Mouse (Mus musculus) lung, adult 18-20 months (tissue): ENCODE results near the gene Capn7.

Experiments used
- DNase-seq, 2 experiments: peaks; one replicate each; pipeline ENCODE4 v3.0.0; 2022; ENCODE audit warnings: mixed read lengths in 2 of 2

Capn7 gene

DNA sequence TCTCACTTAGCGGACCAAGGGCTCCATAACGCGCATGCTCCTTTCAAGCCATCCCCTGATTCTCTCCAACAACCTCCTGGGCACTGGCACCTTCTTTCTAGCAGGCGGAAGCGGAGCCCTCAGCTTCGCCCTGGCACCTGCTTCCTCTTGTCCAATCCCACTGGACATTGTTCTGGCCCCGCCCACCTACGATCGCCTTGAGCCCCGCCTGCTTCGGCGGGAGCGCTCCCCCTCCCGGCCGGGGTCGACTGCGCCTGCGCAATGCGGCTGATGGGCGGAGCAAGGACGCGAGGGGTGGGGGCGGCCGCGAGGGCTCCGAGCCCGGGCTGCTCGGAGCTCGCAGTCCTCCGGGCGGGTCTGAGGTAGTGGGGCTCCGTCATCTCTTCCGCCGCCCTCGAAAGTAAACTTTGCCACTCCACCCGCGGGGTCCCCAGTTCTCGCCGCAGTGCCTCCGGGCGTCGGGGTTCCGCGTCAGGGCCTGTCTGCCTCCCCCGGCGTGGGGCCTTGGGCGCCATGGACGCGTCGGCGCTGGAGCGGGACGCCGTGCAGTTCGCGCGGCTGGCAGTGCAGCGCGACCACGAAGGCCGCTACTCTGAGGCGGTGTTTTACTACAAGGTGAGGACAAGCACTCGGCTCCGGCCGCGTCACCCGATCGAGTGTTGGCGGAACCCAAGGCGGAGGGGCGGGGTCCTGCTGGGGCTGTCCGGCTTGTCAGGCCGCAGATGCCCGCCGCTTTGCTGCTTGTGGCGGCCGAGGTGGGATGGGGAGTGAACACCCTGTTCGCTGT lies at the start of gene Capn7:
Gene Capn7, plus strand, starts transcription at position 270 of the 787 bp plus-strand sequence.
- DNase-seq: peak; percentile 97 to 98

DNA sequence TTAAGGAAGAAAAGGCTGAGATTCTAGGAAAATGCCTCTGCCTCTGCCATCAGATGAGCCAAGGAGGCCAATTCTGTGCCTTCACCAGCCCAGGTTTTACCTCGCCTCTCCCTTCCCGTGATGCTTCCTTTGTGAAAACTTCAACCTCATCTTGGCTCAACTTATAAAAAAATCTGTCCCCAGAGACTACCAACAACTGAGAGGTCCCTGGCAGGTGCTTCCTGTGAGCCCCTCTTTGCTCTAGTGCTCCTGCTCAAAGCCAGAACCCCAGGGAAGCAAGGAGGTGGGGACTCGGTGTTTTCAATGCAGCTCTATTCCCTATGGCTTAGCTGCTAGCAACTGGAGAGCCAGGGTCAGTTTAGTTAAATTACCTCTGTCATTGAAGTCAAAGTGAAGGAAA lies 23.2 kb upstream of the Capn7 start:
- no peak for DNase-seq

DNA sequence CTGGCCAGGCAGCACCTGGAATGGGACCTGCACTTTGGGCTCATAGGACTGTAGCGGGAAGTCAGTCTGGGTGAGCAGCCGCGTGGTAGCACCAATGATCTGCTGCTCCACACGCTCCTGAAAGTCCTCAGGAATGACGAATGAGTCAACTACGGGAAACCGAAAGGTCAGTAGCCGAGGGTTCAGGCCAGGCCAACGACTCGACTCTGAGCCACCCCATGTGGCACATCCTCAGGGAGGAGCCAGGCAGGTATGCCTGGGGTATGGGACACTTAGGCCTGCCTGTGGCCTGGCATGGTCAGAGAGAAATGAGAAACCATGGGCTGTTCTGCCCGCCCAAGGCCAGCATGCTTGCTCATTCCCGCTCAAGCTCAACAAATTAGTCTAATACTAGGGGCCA lies 19.8 kb upstream of the Capn7 start:
- DNase-seq: no peak

DNA sequence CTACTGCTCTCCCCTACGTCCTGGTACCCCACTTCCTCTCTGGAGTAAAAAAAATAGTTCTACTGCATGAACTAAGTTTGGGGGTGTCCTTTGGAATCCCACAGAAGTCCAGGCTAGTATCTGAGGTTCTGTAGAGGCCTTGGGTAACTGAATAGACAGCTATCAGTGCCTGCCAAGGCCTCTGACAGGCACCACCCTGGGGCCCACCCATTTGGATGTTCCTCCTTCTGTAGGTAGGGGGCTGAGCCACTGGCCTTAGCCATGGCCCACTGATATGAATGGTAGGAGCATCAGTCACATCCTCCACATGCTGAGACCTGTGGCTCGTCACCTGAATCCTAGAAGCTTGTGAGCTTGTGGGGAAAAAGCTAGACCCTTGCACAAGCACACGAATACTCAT lies 18.7 kb upstream of the Capn7 start:
- no peak for DNase-seq

DNA sequence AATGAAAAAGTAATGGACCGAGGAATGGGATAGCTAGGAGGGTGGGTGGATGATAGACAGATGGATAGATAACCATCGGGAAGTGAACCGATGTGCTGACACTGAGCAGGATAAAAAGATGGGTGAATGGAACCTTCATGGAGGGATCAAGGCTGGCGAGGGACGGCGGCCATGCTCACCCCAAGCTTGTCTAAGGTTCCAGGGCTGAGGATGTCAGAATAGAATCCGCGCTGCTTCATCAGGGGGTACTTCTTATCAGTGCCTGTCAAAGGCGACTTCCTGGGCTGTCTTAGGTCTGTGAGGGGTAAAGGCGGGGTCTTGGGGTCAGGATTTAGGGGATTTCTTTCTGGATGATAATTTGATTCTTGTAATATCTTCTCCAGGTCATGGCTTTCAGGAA lies 16.9 kb upstream of the Capn7 start:
- DNase-seq: no peak

DNA sequence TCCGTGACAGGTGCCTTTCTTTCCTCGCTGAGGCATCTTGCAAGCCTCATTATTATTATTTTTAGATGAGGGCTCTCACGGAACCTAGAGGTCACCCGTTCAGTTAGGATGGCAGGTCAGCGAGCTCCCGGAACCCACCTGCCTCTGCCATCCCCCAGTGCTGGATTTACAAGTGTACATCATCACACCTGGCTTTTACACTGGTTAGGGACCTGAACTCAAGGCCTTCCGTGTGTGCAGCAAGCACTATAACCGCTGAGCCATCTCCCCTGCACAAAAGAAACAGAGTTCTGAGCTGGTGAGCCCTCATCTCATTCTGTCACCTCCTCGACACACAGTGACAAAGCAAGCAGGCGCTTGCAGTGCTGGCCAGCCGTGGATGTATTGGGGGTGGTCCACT lies 15.3 kb upstream of the Capn7 start:
- DNase-seq: no peak

DNA sequence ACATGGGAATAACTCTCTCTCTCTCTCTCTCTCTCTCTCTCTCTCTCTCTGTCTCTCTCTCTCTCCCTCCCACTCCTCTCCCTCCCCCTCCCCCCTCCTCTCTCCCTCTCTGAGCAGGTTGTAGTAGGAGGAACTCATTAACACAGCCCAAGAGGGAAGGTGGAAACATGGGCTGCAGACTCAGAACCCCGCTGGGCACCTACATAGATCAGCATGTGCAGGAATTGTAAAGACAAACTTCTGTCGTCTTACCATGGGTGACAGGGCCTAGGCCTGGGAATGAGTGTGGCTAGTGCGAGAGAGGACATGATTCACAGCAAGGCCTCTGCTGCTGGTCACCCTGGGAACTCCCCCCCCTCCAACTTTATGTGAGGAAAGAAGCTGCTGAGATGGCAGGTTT lies 14.2 kb upstream of the Capn7 start:
- DNase-seq: no peak

DNA sequence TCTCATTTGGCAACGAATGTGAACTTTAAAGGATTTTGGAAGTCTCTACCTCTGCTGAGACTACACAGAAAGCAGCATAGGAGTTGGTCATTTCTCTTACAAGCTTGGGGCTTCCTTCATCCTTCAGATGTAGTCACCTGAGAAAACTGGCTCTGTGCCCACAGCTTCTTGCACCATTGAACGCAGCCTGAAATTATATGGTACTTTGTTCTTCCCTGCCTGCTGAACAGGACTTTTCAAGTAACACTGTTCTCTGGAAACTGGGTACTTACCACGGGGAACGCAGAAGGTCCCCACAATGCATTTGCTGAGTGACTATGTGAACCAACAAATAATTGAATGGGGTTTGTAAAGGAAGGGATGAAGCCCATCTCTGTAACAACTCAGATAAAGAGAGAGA lies 13.2 kb upstream of the Capn7 start:
- no peak for DNase-seq

DNA sequence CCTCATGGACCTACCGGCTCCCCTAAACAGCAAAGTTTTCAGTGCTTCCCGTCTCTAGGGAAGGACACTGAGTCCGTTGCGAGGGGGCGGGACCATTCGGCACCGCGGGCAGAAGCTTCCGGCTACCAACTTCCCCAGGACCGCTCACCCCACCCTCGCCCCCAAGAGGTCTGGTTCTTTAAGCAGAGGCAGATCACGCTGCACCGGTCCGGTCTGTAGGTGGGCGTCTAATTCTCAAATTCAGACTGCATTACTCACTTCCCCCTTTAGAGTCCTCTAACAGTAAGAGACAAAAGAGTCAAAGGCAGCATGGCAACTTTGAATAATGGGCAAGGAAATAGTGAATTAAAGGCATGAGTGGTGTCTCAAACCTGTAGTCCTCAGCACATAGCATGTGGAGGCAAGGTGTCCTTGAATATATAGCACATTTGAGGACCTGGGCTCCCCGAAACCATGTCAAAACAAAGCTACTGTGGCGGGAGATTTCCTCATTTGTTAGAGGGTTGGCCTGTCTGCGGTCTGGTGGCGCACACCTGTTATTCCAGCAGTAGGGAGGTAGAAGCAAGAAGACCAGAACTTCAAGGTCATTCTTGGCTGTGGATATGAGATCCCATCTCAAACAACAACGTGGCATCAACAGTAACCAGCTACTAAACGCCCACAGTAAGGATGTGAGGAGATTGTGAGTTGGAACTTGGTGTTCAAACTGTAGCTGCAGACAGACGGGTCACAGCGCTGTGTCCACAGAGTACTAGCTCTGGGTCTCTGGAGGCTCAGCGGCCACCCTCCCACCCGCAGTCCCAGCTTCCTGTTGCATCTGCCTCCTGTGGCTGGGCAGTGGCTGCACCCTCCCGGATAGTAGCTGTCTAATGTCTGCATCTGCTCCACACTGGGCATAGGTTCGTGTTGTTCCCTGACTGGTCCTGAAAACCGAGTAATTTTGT lies 12.3 kb upstream of the Capn7 start, which contains the start of gene Dnah1:
Gene Dnah1, minus strand, starts transcription at position 48 of the 944 bp plus-strand sequence.
- peak; percentile 66 to 73 for DNase-seq

DNA sequence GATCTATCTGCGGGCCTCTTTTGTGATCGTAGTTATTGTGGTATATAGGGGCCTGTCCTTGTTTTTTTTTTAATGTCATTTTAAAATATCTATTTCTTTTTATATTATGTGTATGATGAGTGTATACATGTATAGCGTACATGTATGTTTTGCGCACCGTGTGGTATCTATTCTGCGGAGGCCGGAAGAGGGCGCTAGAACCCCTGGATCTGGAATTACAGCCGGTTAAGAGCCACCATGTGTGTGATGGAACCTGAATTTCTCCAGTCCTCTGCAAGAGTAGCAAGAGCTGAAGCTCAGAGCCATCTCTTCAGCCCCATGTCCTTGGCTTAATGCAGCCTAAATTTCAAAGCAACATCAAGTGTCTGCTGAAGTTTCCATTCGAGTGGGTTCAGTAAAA lies 11.6 kb upstream of the Capn7 start:
- DNase-seq: no peak

DNA sequence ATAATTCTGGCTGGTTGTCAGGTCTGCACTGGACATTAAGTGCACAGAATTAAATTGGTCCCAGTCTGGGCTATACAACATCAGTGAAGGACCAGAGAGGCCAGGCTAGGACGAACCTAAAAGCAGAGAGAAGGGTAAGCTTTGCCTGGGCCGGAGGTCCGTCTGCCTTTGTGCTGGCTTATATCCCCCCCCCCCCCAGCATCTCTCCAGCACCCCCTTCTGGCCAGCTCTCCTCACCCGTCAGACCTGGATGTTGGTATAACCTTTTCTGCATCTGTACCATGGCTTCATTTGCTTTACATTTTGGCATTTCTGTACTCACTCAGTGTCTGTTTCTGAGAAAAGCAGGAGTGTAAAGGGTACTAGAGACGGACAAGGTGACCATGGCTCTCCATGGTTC lies 10.9 kb upstream of the Capn7 start:
- no peak for DNase-seq

DNA sequence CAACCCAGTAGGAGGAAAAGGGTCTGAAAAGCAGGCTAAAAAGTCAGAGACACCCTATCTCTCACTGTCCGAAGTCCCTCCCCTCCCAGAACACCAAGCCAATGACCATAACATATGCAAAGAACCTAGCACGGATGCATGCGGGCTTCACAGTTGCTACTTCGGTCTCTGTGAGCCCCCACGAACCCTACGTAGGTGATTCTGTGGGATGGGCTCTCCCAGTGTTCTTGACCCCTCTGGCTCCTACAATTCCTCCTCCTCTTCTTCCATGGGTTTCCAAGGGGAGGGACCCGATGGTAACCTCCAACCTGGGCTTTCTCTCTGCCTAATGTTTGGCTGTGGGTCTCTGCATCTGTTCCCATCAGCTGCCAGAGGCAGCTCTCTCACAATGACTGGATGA lies 9.7 kb upstream of the Capn7 start:
- no peak for DNase-seq

DNA sequence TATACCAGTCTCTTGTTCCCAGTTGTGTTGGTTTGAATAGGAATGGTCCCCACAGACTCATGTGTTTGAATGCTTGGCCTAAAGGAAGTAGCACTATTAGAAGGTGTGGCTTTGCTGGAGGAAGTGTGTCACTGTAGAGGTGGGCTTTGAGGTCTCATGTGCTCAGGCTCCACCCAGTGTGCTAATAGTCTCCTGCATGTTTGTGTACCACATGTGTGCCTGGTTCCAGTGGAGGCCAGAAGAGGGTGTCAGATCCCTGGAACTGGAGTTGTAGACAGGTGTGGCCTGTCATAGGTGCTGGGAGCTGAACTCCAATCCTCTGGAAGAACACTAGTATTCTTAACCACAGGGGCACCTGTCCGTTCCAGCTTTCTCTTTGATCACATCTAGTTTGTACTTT lies 9.2 kb upstream of the Capn7 start:
- DNase-seq: no peak

DNA sequence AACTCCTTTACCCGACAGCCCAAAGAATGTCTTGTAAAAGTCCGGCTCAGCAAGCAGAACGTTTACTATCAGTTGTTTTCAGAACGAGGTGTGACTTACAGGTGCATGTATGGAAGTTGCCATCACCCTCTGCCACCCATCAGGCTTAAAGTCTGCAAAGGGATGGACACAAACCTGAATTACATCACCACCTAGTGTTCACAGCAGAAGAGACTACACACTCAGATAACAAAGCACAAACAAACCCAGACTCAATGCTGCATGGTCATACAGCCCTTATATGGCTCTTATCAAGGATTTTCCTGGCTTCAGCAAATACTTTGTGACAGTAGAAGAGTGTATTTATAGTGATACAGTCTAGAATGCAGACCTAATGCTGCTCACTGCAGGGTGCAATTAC lies 8.8 kb upstream of the Capn7 start:
- no peak for DNase-seq

DNA sequence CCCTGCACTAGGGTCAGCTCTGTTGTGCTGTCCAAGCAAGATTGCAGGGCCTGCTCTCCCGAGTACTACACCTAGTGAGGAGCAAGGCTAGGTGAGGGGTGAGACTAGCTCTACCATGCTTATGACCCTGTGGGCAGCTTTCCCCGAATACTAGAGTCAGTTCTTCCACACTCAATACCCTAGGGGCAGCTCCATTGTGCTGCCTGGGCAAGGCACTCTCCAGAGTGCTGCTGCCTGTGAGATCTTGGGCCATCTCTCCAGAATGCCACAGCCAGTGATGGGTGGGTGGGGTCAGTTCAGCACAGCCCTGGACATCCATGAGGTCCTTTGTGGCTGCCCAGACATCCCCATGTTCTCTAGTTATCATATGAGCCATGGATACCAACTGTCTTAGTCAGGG lies 6.7 kb upstream of the Capn7 start:
- no peak for DNase-seq

DNA sequence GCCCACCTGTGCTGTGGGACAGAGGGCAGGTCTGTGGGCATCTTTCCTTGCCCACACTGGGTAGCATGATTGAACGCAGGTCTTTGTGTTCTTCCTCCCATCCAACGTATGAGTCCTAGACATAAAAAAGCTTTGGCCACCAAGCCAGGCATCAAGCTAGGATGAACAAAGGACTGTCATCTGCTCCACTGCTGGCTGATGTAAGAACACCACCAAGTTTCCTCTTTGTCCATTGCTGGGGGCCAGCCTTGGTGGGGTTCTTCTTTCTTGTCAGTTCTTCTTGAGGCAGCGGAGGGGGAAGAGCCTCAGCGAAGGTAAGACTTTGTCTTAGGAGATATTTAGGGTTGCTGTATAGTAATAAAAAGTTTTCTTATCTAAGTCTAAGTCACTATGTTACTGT lies 5.5 kb upstream of the Capn7 start:
- no peak for DNase-seq

DNA sequence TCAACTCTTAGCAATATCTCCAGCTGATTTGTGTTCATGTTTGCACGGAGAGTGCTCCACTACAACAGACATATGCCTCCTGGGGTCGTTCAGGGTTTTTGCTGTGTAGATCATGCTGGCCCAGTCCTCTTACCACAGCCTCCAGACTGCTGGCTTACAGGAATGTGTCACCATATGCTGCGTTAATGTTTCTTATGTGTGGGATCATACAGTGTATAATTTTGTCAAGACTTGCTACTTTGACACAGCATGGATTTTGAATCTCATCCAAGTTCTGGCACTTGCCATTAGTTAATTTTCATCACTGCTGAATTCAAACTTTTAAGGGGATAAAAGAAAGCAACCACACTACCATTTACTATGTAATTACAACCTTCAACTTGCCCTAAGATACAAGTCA lies 673 bp upstream of the Capn7 start:
- DNase-seq: no peak

DNA sequence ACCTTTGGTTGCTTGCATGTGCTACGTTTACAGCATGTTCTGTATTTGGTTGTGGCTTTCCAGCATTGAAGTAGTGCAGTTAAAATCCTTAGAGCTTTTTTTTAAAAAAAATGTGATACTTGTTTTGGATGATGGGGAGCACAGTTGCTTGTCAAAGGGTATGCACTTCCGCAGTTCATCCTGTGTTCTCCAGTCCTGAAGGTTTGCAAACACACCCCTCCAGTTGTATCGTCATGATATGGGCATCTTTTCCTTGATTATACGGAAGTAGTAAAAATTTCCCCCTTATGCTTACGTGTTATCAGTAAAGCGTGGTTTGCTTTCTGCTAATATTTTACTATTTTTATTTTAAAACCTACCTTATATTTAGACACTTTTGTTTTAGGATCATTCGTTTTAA lies 968 bp downstream of the Capn7 start:
- no peak for DNase-seq

DNA sequence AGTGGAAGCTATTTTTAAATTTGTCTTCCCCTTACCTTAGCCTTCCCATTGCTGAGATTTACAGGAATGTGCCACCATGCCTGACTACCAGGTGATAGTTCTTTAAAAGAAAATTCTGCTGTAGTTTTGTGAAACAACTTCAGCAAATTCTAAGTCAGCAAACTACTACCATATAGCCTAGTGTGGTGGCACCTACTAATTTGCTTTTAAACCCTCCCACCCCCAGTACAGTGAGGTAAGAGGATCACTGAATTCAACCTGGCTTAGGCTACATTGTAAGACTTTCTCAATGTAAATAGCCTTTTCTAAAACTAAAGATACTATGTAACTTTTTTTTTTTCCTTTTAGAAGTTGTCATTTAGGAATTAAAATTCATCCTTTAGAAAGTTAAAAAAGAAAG lies 1.5 kb downstream of the Capn7 start:
- DNase-seq: no peak

DNA sequence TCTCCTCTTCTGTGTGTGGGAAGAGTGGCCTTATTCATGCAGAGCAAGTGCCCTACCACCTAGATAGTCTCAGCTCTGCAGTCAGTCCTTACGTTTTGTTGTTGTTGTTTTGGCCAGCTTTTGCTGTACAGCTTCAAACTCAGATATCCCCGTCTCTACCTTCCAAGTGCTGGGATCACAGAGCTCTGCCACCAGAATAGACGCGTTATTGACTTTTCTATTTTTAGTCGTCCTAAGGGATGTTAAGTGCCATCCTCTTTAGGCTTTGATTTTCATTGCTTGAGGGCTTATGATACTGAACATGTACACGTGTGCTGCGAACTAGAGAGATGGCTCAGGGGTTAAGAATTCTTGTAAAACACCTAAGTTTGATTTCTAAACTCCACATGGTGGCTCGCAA lies 6.8 kb downstream of the Capn7 start:
- no peak for DNase-seq

DNA sequence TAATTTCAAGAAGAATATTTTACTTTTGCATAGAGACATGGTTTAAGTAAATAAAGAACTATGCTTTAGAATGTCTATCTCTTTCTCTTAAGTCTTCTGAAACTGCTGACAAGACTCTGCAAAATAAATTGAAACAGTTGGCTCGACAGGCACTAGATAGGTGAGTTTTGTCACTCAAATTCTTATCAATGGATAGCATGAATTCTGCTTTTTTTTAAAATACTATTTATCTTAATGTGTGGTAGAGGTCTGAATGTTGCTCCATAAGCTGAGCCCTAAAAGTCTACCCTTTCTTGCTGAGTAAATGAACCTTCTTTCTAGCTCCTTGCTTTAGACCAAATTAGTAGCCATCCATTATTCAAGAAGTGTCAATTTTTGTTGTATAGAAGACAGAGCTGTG lies 8.9 kb downstream of the Capn7 start:
- no peak for DNase-seq

DNA sequence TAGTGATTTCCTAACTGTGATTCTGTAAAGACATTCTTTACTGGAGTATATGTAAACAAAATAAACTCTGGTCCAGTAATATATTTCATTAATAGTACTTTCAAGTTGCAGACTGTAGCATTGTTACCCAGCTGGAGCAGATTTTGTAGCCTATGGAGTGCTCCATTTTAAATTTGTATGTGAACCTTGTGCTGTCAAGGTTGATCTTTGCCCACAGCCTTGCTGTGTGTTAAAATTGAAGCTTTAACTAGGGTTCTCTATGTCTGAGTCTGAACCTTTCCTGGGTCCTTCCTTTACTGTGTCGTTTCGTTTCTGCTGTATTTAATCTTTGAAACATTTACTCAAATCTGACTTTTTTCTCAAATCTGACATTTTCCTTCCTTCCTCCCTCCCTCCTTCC lies 25.8 kb downstream of the Capn7 start:
- no peak for DNase-seq

DNA sequence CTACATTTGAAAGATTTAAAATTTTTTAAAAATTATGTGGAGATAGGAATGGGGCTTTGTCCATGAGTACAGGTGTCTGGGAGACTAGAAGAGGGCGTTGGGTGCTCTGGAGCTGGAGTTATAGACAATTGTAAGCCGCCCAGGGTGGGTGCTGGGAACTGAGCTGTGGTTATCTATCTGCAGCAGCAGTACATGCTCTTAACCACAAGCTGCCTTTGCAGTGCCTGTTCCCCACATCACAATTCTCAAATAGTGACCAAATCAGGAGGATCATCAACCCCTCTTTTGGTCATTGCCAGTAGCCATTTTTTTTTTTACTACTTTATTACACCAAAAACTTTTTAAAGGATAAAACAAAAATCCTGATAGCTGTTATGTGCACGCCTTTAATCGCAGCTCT lies 28.2 kb downstream of the Capn7 start:
- DNase-seq: no peak

DNA sequence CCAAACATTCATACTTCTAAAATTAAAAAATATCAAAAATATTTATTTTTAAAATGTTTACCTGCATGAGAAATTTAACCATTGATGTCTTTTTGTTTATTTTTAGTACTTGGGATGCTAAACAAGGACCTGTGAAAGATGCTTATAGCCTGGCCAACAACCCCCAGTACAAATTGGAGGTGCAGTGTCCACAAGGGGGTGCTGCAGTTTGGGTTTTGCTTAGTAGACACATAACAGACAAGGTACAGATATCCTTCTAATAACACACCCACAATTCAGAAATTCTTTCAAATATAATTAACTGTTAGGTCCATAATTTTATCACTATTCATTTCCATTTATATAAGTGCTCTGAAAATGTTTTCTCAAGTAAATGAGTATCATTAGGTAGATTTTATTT lies 28.9 kb downstream of the Capn7 start:
- DNase-seq: peak; percentile 65 to 66
